Mouse (Mus musculus) adrenal gland, adult 18-20 months (tissue): ENCODE measurements around the gene Acot8. TPM values are rescaled to one million over a fixed set of nuclear protein-coding genes. Genes with fewer than 3 reads are reported as not detected.

Source experiments
- DNase-seq, 2 experiments: peaks; one replicate each; pipeline ENCODE4 v3.0.0; 2021 to 2022; ENCODE audit warnings: low spot score in 2 of 2
- total RNA-seq, 2 experiments: library from RNA; stranded (reverse); gene quantifications; 1 replicate in 1 of 2; 2 replicates in 1 of 2; pipeline ENCODE4 v1.2.3; 2021

The Acot8 gene
- total RNA-seq, 2 experiments from 2014 or later, result 32.6 to 36.6 TPM

DNA sequence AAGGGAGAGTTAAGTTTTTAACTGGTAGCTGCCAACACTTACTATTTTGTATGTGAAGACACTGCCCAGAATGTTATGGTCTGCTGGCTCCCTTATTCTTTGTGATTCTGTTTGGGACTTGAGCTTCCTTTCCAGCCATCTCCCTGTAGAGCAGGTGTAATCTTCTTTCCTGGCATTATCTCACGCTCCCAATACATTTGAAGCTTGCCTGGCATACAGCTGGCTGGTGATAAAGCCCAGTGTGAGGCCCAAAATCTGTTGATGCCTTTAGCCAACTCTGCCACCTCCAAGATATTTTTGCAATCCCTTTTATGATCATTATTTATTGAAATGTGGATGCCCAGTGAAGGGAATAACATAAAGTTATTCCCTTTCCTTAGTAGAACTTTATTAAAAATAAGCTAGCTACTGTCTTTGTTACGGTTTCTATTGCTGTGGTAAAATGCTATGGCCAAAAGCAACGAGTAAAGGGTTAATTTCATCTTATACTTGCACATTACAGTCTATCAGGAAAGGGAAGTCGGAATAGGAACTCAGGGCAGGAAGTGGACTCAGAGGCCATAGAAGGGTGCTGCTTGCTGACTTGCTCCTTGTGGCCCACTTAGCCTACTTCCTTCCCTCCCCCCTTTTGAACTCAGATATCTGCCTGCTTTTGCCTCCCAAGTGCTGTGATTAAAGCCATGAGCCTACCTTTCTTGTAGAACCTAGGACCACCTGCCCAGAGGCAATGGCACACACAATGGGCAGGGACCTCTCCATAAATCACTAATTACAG, 44.4 kb downstream of the Acot8 start:
- no peak for DNase-seq

DNA sequence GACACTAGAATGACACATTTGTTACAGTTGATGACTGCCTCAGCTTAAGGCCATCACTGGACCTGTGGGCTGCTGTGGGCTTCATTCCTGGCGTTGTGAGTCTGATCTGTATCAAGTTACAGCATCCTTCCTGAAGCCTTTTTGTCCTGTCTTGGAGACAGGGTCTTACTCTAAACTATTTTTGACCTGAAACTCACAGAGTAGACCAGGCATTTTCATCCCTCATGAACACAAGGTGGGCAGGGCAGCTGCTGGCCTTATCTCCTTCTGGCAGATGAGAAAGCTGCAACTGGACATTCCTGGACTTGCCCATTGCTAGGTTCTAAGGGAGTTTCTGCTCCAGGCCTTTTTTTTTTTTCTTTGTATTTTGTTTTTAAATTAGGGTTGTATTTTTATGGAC, 46.0 kb downstream of the Acot8 start:
- DNase-seq, result no peak

DNA sequence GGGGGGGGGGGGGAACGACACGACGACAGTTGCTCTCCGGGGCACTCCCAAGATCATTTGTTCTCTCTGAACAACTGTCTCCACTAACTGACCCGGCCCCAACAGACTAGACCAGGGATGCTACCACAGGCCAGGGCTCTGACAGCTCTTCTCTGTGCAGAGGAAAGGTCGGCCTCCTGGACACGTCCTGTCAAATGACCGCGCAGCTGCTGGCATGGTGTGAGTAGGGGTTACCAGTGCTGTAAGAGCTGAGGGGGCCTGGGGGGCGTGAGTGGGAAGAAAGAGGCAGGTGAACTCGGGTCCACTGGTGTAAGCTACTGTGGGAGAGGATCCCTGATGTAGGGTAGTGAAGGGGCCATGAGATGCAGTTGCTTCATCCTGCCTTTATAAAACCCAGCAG, 46.8 kb downstream of the Acot8 start:
- no peak for DNase-seq

GRCm38 (mm10) chr2:164754800-164755199, 49.9 kb downstream of the Acot8 start:
- no peak for DNase-seq

DNA sequence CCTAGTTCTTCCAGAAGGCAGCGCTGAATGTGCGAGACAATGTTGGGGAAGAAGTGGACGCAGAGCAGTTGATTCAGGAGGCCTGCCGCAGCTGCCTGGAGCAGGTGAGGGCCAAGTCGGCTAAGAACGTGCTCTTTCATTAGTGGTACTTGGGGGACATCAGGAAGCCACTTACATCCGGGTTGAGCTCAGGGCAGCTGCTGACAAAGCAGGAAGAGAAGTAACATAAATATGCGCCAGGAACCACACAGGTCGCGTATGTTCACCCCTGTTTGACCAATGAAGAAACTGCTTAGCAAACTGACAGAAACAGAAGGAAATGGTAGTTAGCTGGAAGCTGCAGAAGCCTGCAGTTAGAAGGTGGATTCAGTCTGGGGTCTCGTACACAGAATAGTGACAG, 50.6 kb downstream of the Acot8 start:
- DNase-seq, result no peak

DNA sequence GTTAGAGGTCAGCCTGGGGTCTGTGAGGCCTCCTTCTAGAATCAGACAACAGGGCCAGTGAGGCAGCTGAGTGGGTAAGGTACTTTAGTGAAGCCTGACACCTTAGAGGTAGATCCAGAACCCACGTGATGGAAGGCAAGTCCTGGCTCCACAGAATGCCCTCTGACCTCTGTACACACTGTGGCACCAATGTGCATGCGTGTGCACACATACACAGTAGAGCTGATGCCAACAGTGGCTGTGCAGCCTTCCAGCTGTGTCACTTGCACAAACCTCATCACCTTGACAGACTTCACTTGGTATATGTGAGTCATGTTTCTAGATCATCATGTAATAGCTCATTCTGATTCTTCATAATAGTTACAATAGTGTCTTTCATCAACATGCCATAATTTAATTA, 52.2 kb downstream of the Acot8 start:
- no peak for DNase-seq

DNA sequence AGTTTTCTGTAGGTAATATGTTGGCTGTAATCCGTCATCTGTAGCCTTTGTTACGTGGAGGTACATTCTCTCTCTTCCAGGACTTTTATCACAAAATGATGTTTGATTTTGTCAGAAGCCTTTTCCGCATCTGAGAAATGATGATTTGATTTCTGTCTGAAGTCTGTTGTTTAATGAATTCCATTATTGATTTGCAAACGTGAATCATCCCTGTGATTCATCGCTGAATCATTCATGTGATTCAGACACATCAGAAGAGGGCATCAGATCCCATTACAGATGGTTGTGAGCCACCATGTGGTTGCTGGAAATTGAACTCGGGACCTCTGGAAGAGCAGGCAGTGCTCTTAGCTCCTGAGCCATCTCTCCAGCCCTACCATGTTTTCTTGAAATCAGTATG, 55.7 kb downstream of the Acot8 start:
- DNase-seq, result no peak

- DNase-seq, result no peak
Observed at GRCm38 (mm10) chr2:164748191-164748590, 56.5 kb downstream of the Acot8 start.

GRCm38 (mm10) chr2:164746693-164747092, 58.0 kb downstream of the Acot8 start:
- no peak for DNase-seq

DNA sequence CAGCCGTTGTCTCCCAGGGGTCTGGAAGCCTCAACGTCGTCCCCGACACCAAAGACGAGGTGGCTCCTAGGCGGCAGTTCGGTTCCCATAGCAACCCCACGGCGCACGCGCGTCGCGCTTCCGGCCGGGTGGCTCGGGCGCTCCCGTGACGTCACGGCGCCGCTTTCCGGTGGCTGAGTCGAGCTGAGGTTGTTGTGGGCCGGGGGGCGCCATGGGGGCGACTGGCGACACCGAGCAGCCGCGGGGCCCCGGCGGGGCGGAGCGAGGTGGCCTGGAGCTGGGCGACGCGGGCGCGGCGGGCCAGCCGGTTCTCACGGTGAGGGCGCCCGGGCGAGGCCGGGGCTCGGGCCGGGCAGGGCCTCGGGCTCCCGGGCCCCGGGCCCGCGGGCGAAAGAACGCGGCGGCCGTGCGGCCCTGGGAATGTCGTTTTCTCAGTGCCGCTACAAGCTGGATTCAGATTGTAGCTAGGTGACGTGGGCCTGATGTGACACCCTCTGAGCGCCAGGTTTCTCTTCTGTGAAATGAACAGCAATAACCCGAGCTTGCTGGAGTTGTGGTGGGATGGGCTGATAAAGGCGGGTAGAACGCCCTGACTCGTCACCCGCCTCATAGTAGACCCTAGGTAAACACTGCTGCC, 58.7 kb downstream of the Acot8 start, which contains the start of the genes Wfdc3 and Dnttip1:
Gene Wfdc3, minus strand, starts transcription at position 89 of the 637 bp plus-strand sequence.
Gene Dnttip1, plus strand, starts transcription at position 141 of the 637 bp plus-strand sequence.
- peak; percentile 95 for DNase-seq

GRCm38 (mm10) chr2:164744987-164745386, 59.7 kb downstream of the Acot8 start:
- no peak for DNase-seq

Other genes with a start within 250 kb of the Acot8 start
- gene Wfdc2, start 242.5 kb downstream of the Acot8 start, total RNA-seq, result under 1 TPM in 1 of 2 experiments, not detected in 1; 0.74 TPM
- gene Spint3, start 231.4 kb downstream of the Acot8 start, total RNA-seq, result not detected
- gene Wfdc6a, start 219.4 kb downstream of the Acot8 start, total RNA-seq, result under 1 TPM; 0.38 to 0.40 TPM
- not detected for gene Eppin, start 211.3 kb downstream of the Acot8 start, total RNA-seq
- gene Wfdc6b, start 191.4 kb downstream of the Acot8 start, total RNA-seq, result not detected
- not detected for gene Wfdc8, start 191.3 kb downstream of the Acot8 start, total RNA-seq
- gene Wfdc16, start 166.1 kb downstream of the Acot8 start, total RNA-seq, result not detected
- not detected for gene Wfdc10, start 148.8 kb downstream of the Acot8 start, total RNA-seq
- gene Wfdc9, start 148.3 kb downstream of the Acot8 start, total RNA-seq, result not detected
- not detected for gene Wfdc11, start 130.8 kb downstream of the Acot8 start, total RNA-seq
- gene Wfdc13, start 119.8 kb downstream of the Acot8 start, total RNA-seq, result not detected
- not detected for gene Spint4, start 106.4 kb downstream of the Acot8 start, total RNA-seq
- not detected for gene Spint5, start 89.6 kb downstream of the Acot8 start, total RNA-seq
- under 1 TPM; 0.20 to 0.45 TPM for gene Wfdc3, start 59.0 kb downstream of the Acot8 start, total RNA-seq
- 10 to 100 TPM; 34.0 to 35.2 TPM for gene Dnttip1, start 58.9 kb downstream of the Acot8 start, total RNA-seq
- gene Ube2c, start 35.0 kb downstream of the Acot8 start, total RNA-seq, result 1 to 10 TPM; 1.4 to 4.0 TPM
- gene Tnnc2, start 24.9 kb downstream of the Acot8 start, total RNA-seq, result 10 to 100 TPM in 1 of 2 experiments, not detected in 1; 11.3 TPM
- 10 to 100 TPM; 25.0 to 28.4 TPM for gene Snx21, start 19.1 kb downstream of the Acot8 start, total RNA-seq
- 1 to 10 TPM; 4.2 to 5.3 TPM for gene Zswim3, start 216 bp upstream of the Acot8 start, total RNA-seq
- gene Zswim1, start 17.8 kb upstream of the Acot8 start, total RNA-seq, result 10 to 100 TPM; 11.0 to 11.4 TPM
- not detected for gene Spata25, start 23.7 kb upstream of the Acot8 start, total RNA-seq
- 100 to 1,000 TPM; 103 to 106 TPM for gene Ctsa, start 28.0 kb upstream of the Acot8 start, total RNA-seq
- 1 to 10 TPM; 1.4 to 1.7 TPM for gene Neurl2, start 28.6 kb upstream of the Acot8 start, total RNA-seq
- 10 to 100 TPM; 22.5 to 55.9 TPM for gene Pltp, start 52.8 kb upstream of the Acot8 start, total RNA-seq
- gene Pcif1, start 74.4 kb upstream of the Acot8 start, total RNA-seq, result 10 to 100 TPM; 35.1 to 48.6 TPM
- gene Zfp335, start 106.9 kb upstream of the Acot8 start, total RNA-seq, result 10 to 100 TPM; 20.9 to 22.4 TPM
- 1 to 10 TPM in 1 of 2 experiments, under 1 TPM in 1; 0.89 to 2.7 TPM for gene Mmp9, start 135.9 kb upstream of the Acot8 start, total RNA-seq
- gene Slc12a5, start 155.9 kb upstream of the Acot8 start, total RNA-seq, result 1 to 10 TPM; 5.2 to 9.0 TPM
- gene Ncoa5, start 230.0 kb upstream of the Acot8 start, total RNA-seq, result 10 to 100 TPM; 35.7 to 41.6 TPM